Mouse (Mus musculus) G1E (cell line): ENCODE results near the gene Tbx19. TPM values are rescaled to one million over a fixed set of nuclear protein-coding genes. Genes with fewer than 3 reads are reported as not detected.

Experiments
- ATAC-seq: 2 replicates; pipeline ENCODE4 v1.8.0; 2016; ENCODE audit warnings: mild to moderate bottlenecking; ENCODE audit not compliant: insufficient number of reproducible peaks, poor library complexity, low FRiP score, severe bottlenecking; ENCODE audit errors: extremely low read depth
- DNase-seq: peaks from one replicate; pipeline ENCODE4 v3.0.0; 2012; ENCODE audit warnings: low spot score
- H3K27me3 ChIP-seq: 2 replicates; pipeline ENCODE4 v1.6.1; 2012; ENCODE audit warnings: mild to moderate bottlenecking, low read length, inconsistent platforms; ENCODE audit not compliant: insufficient read depth
- H3K36me3 ChIP-seq: replicated peaks from 2 replicates; pipeline ENCODE3; 2012; ENCODE audit warnings: mild to moderate bottlenecking, inconsistent platforms
- H3K4me1 ChIP-seq: 2 replicates; pipeline ENCODE4 v1.6.1; 2012; ENCODE audit warnings: low read depth, low read length, inconsistent platforms, mixed read lengths; ENCODE audit not compliant: insufficient read depth
- H3K4me3 ChIP-seq: 2 replicates; pipeline ENCODE4 v1.5.1; 2012; ENCODE audit warnings: low read depth, mild to moderate bottlenecking, inconsistent platforms, low read length, moderate library complexity, mixed read lengths
- H3K9me3 ChIP-seq: replicated peaks from 2 replicates; pipeline ENCODE4 v1.6.1; 2012; ENCODE audit warnings: inconsistent platforms
- CTCF ChIP-seq: IDR thresholded peaks from 2 replicates; pipeline ENCODE4 v1.5.1; 2012; ENCODE audit warnings: low read depth, low read length, inconsistent platforms, mixed read lengths
- GATA1 ChIP-seq: IDR thresholded peaks from 2 replicates; pipeline ENCODE4 v1.6.1; 2012; ENCODE audit warnings: borderline replicate concordance, low read length, inconsistent platforms, mixed read lengths
- GATA2 ChIP-seq: IDR thresholded peaks from 2 replicates; pipeline ENCODE4 v1.6.1; 2012; ENCODE audit warnings: low read depth, low read length, inconsistent platforms, borderline replicate concordance
- POLR2AphosphoS5 ChIP-seq: IDR thresholded peaks from 2 replicates; pipeline ENCODE4 v1.6.1; 2012; ENCODE audit warnings: low read depth, low read length, inconsistent platforms; ENCODE audit not compliant: insufficient replicate concordance
- TAL1 ChIP-seq: conservative IDR thresholded peaks from 2 replicates; pipeline ENCODE4 v1.6.1; 2012; ENCODE audit warnings: low read depth, low read length, inconsistent platforms, mixed read lengths
- polyA plus RNA-seq: library from polyadenylated mRNA; stranded (reverse); fragments of >175 nt; gene quantifications from 2 replicates; pipeline ENCODE4 v1.2.3, GENCODE M21; 2012
- total RNA-seq, 2 experiments: library from RNA; stranded (forward) in 1 of 2; stranded (reverse) in 1 of 2; fragments of 200-1000 nt in 1 of 2; fragments of >200 nt in 1 of 2; fragmentation: Nextera tagmentation in 1 of 2; gene quantifications; 2 replicates each; pipeline ENCODE4 v1.2.3; 2014 to 2017

Gene Tbx19
- total and polyA plus RNA-seq, 3 experiments = not detected

- Histone ChIP-seq H3K9me3 (no peaks in the 10 kb centered on the region), H3K4me3 (no peak overlapping the region), H3K4me1 (peaks cover 66% of the 10 kb centered on the region), H3K36me3 (peaks cover 32% of the 10 kb centered on the region), H3K27me3 (no peaks in the 10 kb centered on the region)
- TF ChIP-seq TAL1 (no peak), GATA2 (no peak), POLR2AphosphoS5 (no peak), CTCF (no peak), GATA1 (no peak)
- ATAC-seq (no peak), DNase-seq (no peak)
Measured at GRCm38 (mm10) chr1:165192102-165192501, 31.5 kb upstream of the Tbx19 start.

GRCm38 (mm10) chr1:165191611-165192010, 31.0 kb upstream of the Tbx19 start:
- Histone ChIP-seq H3K4me3 (no peak overlapping the region), H3K27me3 (no peaks in the 10 kb centered on the region), H3K36me3 (peaks cover 37% of the 10 kb centered on the region), H3K9me3 (no peaks in the 10 kb centered on the region), H3K4me1 (peaks cover 70% of the 10 kb centered on the region)
- ATAC-seq (no peak), DNase-seq (no peak)
- TF ChIP-seq GATA1 = no peak
- TF ChIP-seq POLR2AphosphoS5 = no peak
- no peak for TF ChIP-seq TAL1

- Histone ChIP-seq H3K9me3 (no peaks in the 10 kb centered on the region), H3K4me1 (peaks cover 73% of the 10 kb centered on the region), H3K27me3 (no peaks in the 10 kb centered on the region), H3K36me3 (peaks cover 46% of the 10 kb centered on the region), H3K4me3 (no peak overlapping the region)
- ATAC-seq = no peak
- DNase-seq = no peak
- no peak for TF ChIP-seq POLR2AphosphoS5
- no peak for TF ChIP-seq GATA1
- no peak for TF ChIP-seq CTCF
- TF ChIP-seq TAL1 = no peak
- TF ChIP-seq GATA2 = no peak
Measured at GRCm38 (mm10) chr1:165190571-165191273, 30.1 kb upstream of the Tbx19 start.

GRCm38 (mm10) chr1:165190068-165190467, 29.5 kb upstream of the Tbx19 start:
- no peaks in the 10 kb centered on the region for H3K9me3 ChIP-seq
- ATAC-seq = no peak
- no peak overlapping the region for H3K4me3 ChIP-seq
- H3K27me3 ChIP-seq = no peaks in the 10 kb centered on the region
- TF ChIP-seq GATA1 (no peak), POLR2AphosphoS5 (no peak), TAL1 (no peak), CTCF (no peak), GATA2 (no peak)
- DNase-seq = no peak
- H3K36me3 ChIP-seq = peaks cover 52% of the 10 kb centered on the region
- H3K4me1 ChIP-seq = peaks cover 66% of the 10 kb centered on the region

DNA sequence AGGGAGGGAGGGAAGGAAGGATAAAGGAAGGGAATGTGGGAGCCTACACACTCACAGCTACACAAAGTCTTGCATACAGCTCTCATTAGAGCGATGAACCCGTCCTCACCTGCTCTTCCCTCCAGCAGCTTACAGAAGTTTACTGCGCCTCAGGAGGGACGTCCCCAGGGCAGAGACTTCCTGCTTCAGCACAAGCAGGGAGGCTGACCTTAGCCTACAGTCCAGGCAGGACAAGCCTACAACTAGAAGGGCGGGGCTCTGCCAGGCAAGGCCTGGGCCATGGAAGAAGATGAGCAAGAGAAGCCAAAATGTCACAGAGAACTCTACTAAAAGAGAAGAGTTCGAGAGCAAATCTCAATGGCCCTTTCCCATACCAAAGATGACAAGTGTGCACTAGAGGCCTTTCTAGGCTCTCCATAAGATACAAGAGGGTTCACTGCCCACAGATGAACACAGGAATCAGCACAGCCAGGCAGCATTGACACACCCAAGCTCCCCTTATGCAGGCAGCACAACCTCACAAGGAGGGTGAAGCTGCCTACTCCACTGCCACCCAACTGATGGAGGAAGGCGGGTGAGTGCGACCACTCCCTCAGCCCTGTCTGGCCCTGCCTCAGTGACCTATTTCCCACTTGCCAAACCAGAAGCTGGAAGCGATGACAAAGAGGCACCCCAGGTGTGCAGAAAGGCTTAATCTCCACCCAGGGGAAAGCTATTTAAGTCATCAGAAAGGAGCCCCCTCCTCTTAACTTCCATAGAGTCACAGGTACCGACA, 28.4 kb upstream of the Tbx19 start:
- ATAC-seq = peak; percentile 82
- Histone ChIP-seq H3K27me3 (no peaks in the 10 kb centered on the region), H3K4me1 (peaks cover 62% of the 10 kb centered on the region), H3K4me3 (peak overlapping the region; percentile 60; the same call in 1 of the 2 replicates), H3K9me3 (no peaks in the 10 kb centered on the region), H3K36me3 (peaks cover 62% of the 10 kb centered on the region)
- TF ChIP-seq TAL1 (no peak), GATA2 (no peak), POLR2AphosphoS5 (no peak)
- peak; percentile 44 for DNase-seq

- ATAC-seq = no peak
- no peaks in the 10 kb centered on the region for H3K9me3 ChIP-seq
- peaks cover 53% of the 10 kb centered on the region for H3K4me1 ChIP-seq
- no peak overlapping the region for H3K4me3 ChIP-seq
- DNase-seq = no peak
- TF ChIP-seq GATA2 = no peak
- TF ChIP-seq GATA1 = no peak
- no peak for TF ChIP-seq POLR2AphosphoS5
- TF ChIP-seq TAL1 = no peak
- no peak for TF ChIP-seq CTCF
- H3K27me3 ChIP-seq = no peaks in the 10 kb centered on the region
- H3K36me3 ChIP-seq = peaks cover 78% of the 10 kb centered on the region
Measured at GRCm38 (mm10) chr1:165187357-165187756, 26.8 kb upstream of the Tbx19 start.
